Mouse (Mus musculus) brain, adult 2 months (tissue): Measurements from ENCODE around the gene Gm8113.
"Not testable (repeated sequence)": the region's sequence is repeated elsewhere in the genome, so short reads cannot be mapped to it uniquely, and the experiment has no call there.

Experiments
- DNase-seq: peaks from one replicate; pipeline ENCODE4 v3.0.0; 2011; ENCODE audit warnings: low read depth, low spot score

Gm8113 gene

GRCm38 (mm10) chr14:43924688-43925403, at the start of gene Gm8113:
Gene Gm8113 (plus strand): TSS chr14:43925390.
- DNase-seq, result peak; percentile 57

- not testable (repeated sequence) for DNase-seq
Observed at GRCm38 (mm10) chr14:43875417-43875816, 49.8 kb upstream of the Gm8113 start, which contains the start of gene Ear1. Gene Ear1 (minus strand): TSS chr14:43875517.

DNA sequence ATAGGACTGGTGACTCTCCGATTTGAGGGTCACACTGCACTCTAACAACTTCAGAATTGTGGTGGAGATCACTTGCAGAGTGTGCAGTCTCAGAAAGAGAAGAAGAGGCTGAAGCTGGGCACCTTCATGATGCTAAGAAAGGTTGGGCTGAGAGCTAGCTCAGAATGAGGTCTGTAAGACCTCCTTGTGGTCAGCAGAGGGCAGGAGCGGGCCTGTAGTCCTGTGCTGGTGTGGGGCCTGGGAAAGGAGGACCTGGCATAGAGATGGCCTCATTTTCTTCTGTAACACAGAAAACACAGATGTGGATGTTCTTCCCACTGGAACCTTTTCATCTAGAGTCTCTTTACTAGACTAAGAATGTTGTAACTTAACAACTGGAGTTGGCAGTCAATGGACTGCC, 47.4 kb upstream of the Gm8113 start:
- not testable (repeated sequence) for DNase-seq

- not testable (repeated sequence) for DNase-seq
Observed at GRCm38 (mm10) chr14:43879966-43880545, 45.1 kb upstream of the Gm8113 start.

DNA sequence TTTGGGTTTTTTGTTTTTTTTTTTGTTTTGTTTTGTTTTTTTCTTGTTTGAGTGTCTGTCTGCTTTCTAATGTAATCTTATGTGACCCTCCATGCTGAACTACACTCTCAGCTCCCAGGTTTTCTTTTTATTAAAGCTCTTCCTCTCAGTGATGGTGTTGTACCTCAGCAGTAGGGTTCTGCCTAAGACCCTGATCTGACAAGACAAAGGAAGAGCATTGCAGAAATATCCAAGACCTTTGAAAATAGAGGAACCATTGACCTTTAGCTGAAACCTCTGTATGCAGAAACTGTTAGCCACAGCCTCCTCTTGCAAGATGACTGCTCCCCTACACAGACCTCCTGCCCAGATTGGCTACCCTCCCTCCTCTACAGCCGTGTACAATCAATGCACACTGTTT, 39.0 kb upstream of the Gm8113 start:
- not testable (repeated sequence) for DNase-seq

- DNase-seq, result not testable (repeated sequence)
Observed at GRCm38 (mm10) chr14:43891288-43891687, 33.9 kb upstream of the Gm8113 start.

DNA sequence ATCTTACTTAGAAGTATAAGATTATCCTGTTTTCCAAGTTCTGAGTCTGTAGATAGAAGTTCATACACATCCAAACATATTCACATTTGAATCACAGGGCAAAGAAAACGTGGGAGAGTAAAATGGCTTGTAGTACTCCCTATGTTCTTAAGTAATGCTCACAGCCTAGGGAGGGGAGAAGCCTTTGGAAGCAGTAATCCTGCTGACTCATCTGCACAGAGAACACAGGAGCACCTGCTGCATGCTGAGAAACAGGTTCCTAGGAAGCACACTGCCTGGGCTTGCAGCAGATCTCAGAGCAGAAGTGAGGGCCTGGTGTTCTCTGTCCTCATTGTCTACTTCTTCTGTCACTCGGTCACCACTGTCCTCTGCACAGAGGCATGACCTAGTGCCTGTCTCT, 29.8 kb upstream of the Gm8113 start:
- not testable (repeated sequence) for DNase-seq

- DNase-seq, result not testable (repeated sequence)
Observed at GRCm38 (mm10) chr14:43898577-43898976, 26.6 kb upstream of the Gm8113 start.

GRCm38 (mm10) chr14:43918214-43918613, 7.0 kb upstream of the Gm8113 start:
- not testable (repeated sequence) for DNase-seq

- DNase-seq, result not testable (repeated sequence)
Observed at GRCm38 (mm10) chr14:43923459-43923858, 1.7 kb upstream of the Gm8113 start, which contains the start of gene Ear10. Gene Ear10 (minus strand): TSS chr14:43923559.

- DNase-seq, result peak; percentile 6
Observed at GRCm38 (mm10) chr14:43925404-43925950, 287 bp downstream of the Gm8113 start.

GRCm38 (mm10) chr14:43932991-43933390, 7.8 kb downstream of the Gm8113 start:
- DNase-seq, result peak; percentile 33

GRCm38 (mm10) chr14:43933399-43933798, 8.2 kb downstream of the Gm8113 start:
- not testable (repeated sequence) for DNase-seq

DNA sequence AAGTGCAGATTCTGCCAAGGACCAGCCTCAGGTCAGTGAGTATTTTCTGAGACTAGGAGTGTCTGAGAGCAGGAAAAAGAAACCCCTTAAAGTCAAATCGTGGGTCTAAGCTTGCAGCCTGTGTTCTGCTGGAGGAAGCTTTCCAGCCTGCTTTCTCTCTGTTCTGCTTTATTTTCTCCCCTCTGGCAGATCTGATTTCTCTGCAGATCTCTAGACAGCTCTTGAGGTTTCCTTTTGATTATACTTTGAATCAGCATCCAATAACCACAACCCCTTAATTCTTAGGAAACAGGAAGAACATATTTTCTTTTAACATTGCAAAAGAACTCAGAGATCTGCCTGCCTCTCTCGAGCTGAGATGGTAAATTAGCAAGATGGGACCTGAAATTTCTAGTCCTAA, 28.2 kb downstream of the Gm8113 start:
- not testable (repeated sequence) for DNase-seq

DNA sequence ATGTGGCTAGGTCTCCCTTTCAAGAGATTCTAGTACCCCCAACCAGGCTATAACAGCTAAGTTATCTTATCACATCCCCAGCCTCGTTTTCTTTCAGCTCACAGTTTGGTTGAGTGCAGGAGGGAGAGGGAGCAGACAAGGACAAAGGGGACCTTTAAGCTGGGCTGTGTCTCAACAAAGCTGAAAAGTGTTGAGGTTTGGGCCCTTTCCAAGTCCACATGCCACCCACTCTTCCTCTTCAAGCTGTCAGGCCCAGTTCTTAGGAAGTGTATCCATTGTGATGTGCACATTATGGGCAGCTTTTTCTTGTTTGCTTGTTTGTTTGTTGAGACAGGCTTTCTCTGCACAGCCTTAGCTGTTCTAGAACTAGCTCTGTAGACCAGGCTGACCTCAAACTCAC, 29.9 kb downstream of the Gm8113 start:
- not testable (repeated sequence) for DNase-seq

GRCm38 (mm10) chr14:43956769-43957168, 31.6 kb downstream of the Gm8113 start, which contains the start of gene Ang5:
Gene Ang5 (plus strand): TSS chr14:43957069.
- DNase-seq, result not testable (repeated sequence)
